Mouse (Mus musculus): ENCODE measurements around the gene Ccdc136. TPM values are rescaled to one million over a fixed set of nuclear protein-coding genes. Genes with fewer than 3 reads are reported as not detected.
A peak's percentile ranks its signal among the peaks of the same experiment; 100 is the strongest.
"Not testable (repeated sequence)": the region's sequence is repeated elsewhere in the genome, so short reads cannot be mapped to it uniquely, and the experiment has no call there.

Ccdc136 gene
- polyA plus RNA-seq, 1 experiment from 2014 or later: 12.3 TPM

- H3K27ac ChIP-seq (ENCODE audit: low read depth): no peak within 1 kb of the TSS
- WGBS: 5% methylated on average over 12 of the region's 12 CpGs
- H3K9ac ChIP-seq (ENCODE audit: low read length): 0 out of 2 replicates have a peak within 1 kb of the TSS, but pooled peaks have one; percentile 10
- ATAC-seq (replicated peaks; ENCODE audit: low FRiP score, low TSS enrichment, low read depth) (peak; percentile 61), DNase-seq (ENCODE audit: low spot score) (no peak)
- H3K36me3 ChIP-seq (ENCODE audit: control insufficient read depth, insufficient read depth, low read length): no peaks in the 10 kb centered on the region
- H3K9me3 ChIP-seq (ENCODE audit: control insufficient read depth, low read length): no peaks in the 10 kb centered on the region
- H3K4me3 ChIP-seq (ENCODE audit: low read depth, low read length): peak within 1 kb of the TSS; percentile 34
- peaks cover 4% of the 10 kb centered on the region; the same call in 1 of the 2 replicates for H3K4me1 ChIP-seq (replicated peaks; ENCODE audit: control insufficient read depth, insufficient read depth, low read length)
- H3K27me3 ChIP-seq (replicated peaks; ENCODE audit: control insufficient read depth, insufficient read depth, low read length): 0 out of 2 replicates have a peak, but pooled peaks cover 4% of the 10 kb centered on the region
- peak within 1 kb of the TSS; percentile 51 for H3K4me2 ChIP-seq (ENCODE audit: low read length)
These were observed 8.0 kb upstream of the Ccdc136 start, which contains the start of gene Opn1sw for GRCm38 (mm10) chr6:29388052-29388518. Gene Opn1sw, minus strand, starts transcription at chr6:29388468.

- H3K27ac ChIP-seq (ENCODE audit: low read depth): no peak overlapping the region
- no peaks in the 10 kb centered on the region for H3K9me3 ChIP-seq (ENCODE audit: control insufficient read depth, low read length)
- H3K4me1 ChIP-seq (replicated peaks; ENCODE audit: control insufficient read depth, insufficient read depth, low read length): peaks cover 4% of the 10 kb centered on the region; the same call in 1 of the 2 replicates
- ATAC-seq (replicated peaks; ENCODE audit: low FRiP score, low TSS enrichment, low read depth): peak; percentile 90
- H3K9ac ChIP-seq (ENCODE audit: low read length): no peak overlapping the region
- DNase-seq (ENCODE audit: low spot score): peak; percentile 91
- H3K4me2 ChIP-seq (ENCODE audit: low read length): peak overlapping the region; percentile 51
- WGBS: 14% methylated on average over 11 of the region's 11 CpGs
- H3K27me3 ChIP-seq (replicated peaks; ENCODE audit: control insufficient read depth, insufficient read depth, low read length): 0 out of 2 replicates have a peak, but pooled peaks cover 4% of the 10 kb centered on the region
- no peaks in the 10 kb centered on the region for H3K36me3 ChIP-seq (ENCODE audit: control insufficient read depth, insufficient read depth, low read length)
- H3K4me3 ChIP-seq (ENCODE audit: low read depth, low read length): peak overlapping the region; percentile 34
These were observed 7.5 kb upstream of the Ccdc136 start for GRCm38 (mm10) chr6:29388606-29389080.

- H3K9ac ChIP-seq (ENCODE audit: low read length): no peak overlapping the region
These were observed 6.7 kb upstream of the Ccdc136 start for GRCm38 (mm10) chr6:29389425-29389824.

GRCm38 (mm10) chr6:29390500-29390899, 5.6 kb upstream of the Ccdc136 start:
- not testable (repeated sequence) for H3K4me3 ChIP-seq (ENCODE audit: low read depth, low read length); H3K36me3 ChIP-seq (ENCODE audit: control insufficient read depth, insufficient read depth, low read length); H3K4me2 ChIP-seq (ENCODE audit: low read length); H3K9me3 ChIP-seq (ENCODE audit: control insufficient read depth, low read length); H3K27ac ChIP-seq (ENCODE audit: low read depth); H3K9ac ChIP-seq (ENCODE audit: low read length); ATAC-seq (replicated peaks; ENCODE audit: low FRiP score, low TSS enrichment, low read depth); DNase-seq (ENCODE audit: low spot score); H3K4me1 ChIP-seq (replicated peaks; ENCODE audit: control insufficient read depth, insufficient read depth, low read length)
- 79% methylated on average over 1 of the region's 1 CpGs for WGBS
- H3K27me3 ChIP-seq (replicated peaks; ENCODE audit: control insufficient read depth, insufficient read depth, low read length): peaks cover 16% of the 10 kb centered on the region; the same call in 1 of the 2 replicates

More at GRCm38 (mm10) chr6:29389425-29389824, 6.7 kb upstream of the Ccdc136 start:
- ATAC-seq (replicated peaks; ENCODE audit: low FRiP score, low TSS enrichment, low read depth) (no peak), DNase-seq (ENCODE audit: low spot score) (no peak)
- peaks cover 9% of the 10 kb centered on the region; the same call in 1 of the 2 replicates for H3K27me3 ChIP-seq (replicated peaks; ENCODE audit: control insufficient read depth, insufficient read depth, low read length)
- H3K4me3 ChIP-seq (ENCODE audit: low read depth, low read length): no peak overlapping the region
- no peak overlapping the region for H3K4me2 ChIP-seq (ENCODE audit: low read length)
- WGBS: 54% methylated on average over 9 of the region's 9 CpGs
- no peaks in the 10 kb centered on the region for H3K36me3 ChIP-seq (ENCODE audit: control insufficient read depth, insufficient read depth, low read length)
- peaks cover 4% of the 10 kb centered on the region; the same call in 1 of the 2 replicates for H3K4me1 ChIP-seq (replicated peaks; ENCODE audit: control insufficient read depth, insufficient read depth, low read length)
- H3K27ac ChIP-seq (ENCODE audit: low read depth): no peak overlapping the region
- no peaks in the 10 kb centered on the region for H3K9me3 ChIP-seq (ENCODE audit: control insufficient read depth, low read length)

- H3K36me3 ChIP-seq (ENCODE audit: control insufficient read depth, insufficient read depth, low read length); DNase-seq (ENCODE audit: low spot score); H3K9ac ChIP-seq (ENCODE audit: low read length); H3K9me3 ChIP-seq (ENCODE audit: control insufficient read depth, low read length); H3K4me2 ChIP-seq (ENCODE audit: low read length); H3K27ac ChIP-seq (ENCODE audit: low read depth); H3K4me3 ChIP-seq (ENCODE audit: low read depth, low read length); H3K4me1 ChIP-seq (replicated peaks; ENCODE audit: control insufficient read depth, insufficient read depth, low read length); ATAC-seq (replicated peaks; ENCODE audit: low FRiP score, low TSS enrichment, low read depth): not testable (repeated sequence)
- WGBS: 77% methylated on average over 8 of the region's 8 CpGs
- peaks cover 17% of the 10 kb centered on the region; the same call in 1 of the 2 replicates for H3K27me3 ChIP-seq (replicated peaks; ENCODE audit: control insufficient read depth, insufficient read depth, low read length)
These were observed 4.9 kb upstream of the Ccdc136 start for GRCm38 (mm10) chr6:29391241-29391640.

- H3K9ac ChIP-seq (ENCODE audit: low read length): no peak overlapping the region
- ATAC-seq (replicated peaks; ENCODE audit: low FRiP score, low TSS enrichment, low read depth) (no peak), DNase-seq (ENCODE audit: low spot score) (no peak)
- no peaks in the 10 kb centered on the region for H3K36me3 ChIP-seq (ENCODE audit: control insufficient read depth, insufficient read depth, low read length)
- peaks cover 10% of the 10 kb centered on the region; the same call in 1 of the 2 replicates for H3K4me1 ChIP-seq (replicated peaks; ENCODE audit: control insufficient read depth, insufficient read depth, low read length)
- H3K27ac ChIP-seq (ENCODE audit: low read depth): no peak overlapping the region
- peaks cover 17% of the 10 kb centered on the region; the same call in 1 of the 2 replicates for H3K27me3 ChIP-seq (replicated peaks; ENCODE audit: control insufficient read depth, insufficient read depth, low read length)
- H3K4me2 ChIP-seq (ENCODE audit: low read length): no peak overlapping the region
- H3K9me3 ChIP-seq (ENCODE audit: control insufficient read depth, low read length): no peaks in the 10 kb centered on the region
- WGBS: 67% methylated on average over 4 of the region's 4 CpGs
- H3K4me3 ChIP-seq (ENCODE audit: low read depth, low read length): no peak overlapping the region
These were observed 4.3 kb upstream of the Ccdc136 start for GRCm38 (mm10) chr6:29391802-29392201.

GRCm38 (mm10) chr6:29394286-29394685, 1.8 kb upstream of the Ccdc136 start:
- Histone ChIP-seq H3K27me3 (replicated peaks; ENCODE audit: control insufficient read depth, insufficient read depth, low read length) (peaks cover 17% of the 10 kb centered on the region; the same call in 1 of the 2 replicates), H3K36me3 (ENCODE audit: control insufficient read depth, insufficient read depth, low read length) (no peaks in the 10 kb centered on the region), H3K4me3 (ENCODE audit: low read depth, low read length) (no peak overlapping the region), H3K27ac (ENCODE audit: low read depth) (no peak overlapping the region), H3K9me3 (ENCODE audit: control insufficient read depth, low read length) (no peaks in the 10 kb centered on the region), H3K4me2 (ENCODE audit: low read length) (no peak overlapping the region), H3K4me1 (replicated peaks; ENCODE audit: control insufficient read depth, insufficient read depth, low read length) (peaks cover 14% of the 10 kb centered on the region; the same call in 1 of the 2 replicates), H3K9ac (ENCODE audit: low read length) (no peak overlapping the region)
- DNase-seq (ENCODE audit: low spot score) (no peak), ATAC-seq (replicated peaks; ENCODE audit: low FRiP score, low TSS enrichment, low read depth) (no peak)
- 54% methylated on average over 1 of the region's 1 CpGs for WGBS

GRCm38 (mm10) chr6:29396714-29397540, 818 bp downstream of the Ccdc136 start:
- peak; percentile 74 for DNase-seq (ENCODE audit: low spot score)
- peak; percentile 61 for ATAC-seq (replicated peaks; ENCODE audit: low FRiP score, low TSS enrichment, low read depth)
- H3K4me1 ChIP-seq (replicated peaks; ENCODE audit: control insufficient read depth, insufficient read depth, low read length): peaks cover 14% of the 10 kb centered on the region; the same call in 1 of the 2 replicates
- no peaks in the 10 kb centered on the region for H3K36me3 ChIP-seq (ENCODE audit: control insufficient read depth, insufficient read depth, low read length)
- peak overlapping the region; percentile 57 for H3K9ac ChIP-seq (ENCODE audit: low read length)
- WGBS: 3% methylated on average over 21 of the region's 24 CpGs
- H3K9me3 ChIP-seq (ENCODE audit: control insufficient read depth, low read length): no peaks in the 10 kb centered on the region
- 0 out of 2 replicates have a peak overlapping the region, but pooled peaks have one; percentile 33 for H3K27ac ChIP-seq (ENCODE audit: low read depth)
- H3K27me3 ChIP-seq (replicated peaks; ENCODE audit: control insufficient read depth, insufficient read depth, low read length): peaks cover 13% of the 10 kb centered on the region; the same call in 1 of the 2 replicates
- peak overlapping the region; percentile 82 for H3K4me2 ChIP-seq (ENCODE audit: low read length)
- H3K4me3 ChIP-seq (ENCODE audit: low read depth, low read length): peak overlapping the region; percentile 61
